Mouse (Mus musculus) layer of hippocampus, adult 11-12 months (tissue): ENCODE data around the gene Dapk1.

ENCODE experiments used
- DNase-seq: peaks from one replicate; pipeline ENCODE4 v3.0.0; 2022; ENCODE audit warnings: low spot score

Dapk1 gene

DNA sequence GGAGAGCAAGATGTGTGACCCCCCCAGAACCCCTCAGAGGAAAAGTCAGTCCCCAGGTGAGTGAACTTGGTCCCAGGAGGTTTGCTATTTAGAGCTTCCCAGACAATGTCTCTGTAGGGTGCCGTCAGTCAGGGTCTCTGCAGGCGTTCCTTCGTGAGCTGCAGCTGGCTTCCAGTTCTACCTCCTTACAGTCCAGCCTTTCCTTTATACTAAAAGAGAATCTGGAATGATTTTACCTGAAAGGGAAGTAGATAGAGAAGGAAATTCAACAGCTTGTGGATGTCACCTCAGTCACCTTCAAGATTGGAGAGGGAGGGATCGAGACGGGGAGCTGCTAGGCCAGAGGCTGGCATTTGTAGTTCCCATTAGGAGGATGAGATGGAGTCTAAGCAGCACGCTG, 14.3 kb downstream of the Dapk1 start:
- no peak for DNase-seq

DNA sequence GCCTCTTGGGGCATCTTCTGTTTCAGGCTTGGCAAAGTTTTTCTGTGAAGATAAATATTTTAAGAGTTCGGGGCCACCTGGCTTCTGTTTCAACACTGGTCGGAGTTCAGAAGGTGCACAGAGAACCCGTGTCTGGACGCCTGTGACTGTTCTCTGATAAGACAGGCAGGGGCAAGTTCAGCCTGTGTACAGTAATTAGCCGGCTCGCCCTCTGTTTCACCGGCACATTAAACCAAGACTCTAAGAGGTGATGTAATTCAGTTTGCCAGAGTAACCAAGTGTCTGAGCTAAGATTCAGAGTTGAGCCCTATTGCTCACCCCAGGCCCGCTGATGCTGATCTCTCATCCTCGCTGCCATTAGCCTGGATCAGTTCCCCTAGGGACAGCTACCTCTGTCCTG, 16.5 kb downstream of the Dapk1 start:
- DNase-seq: no peak

DNA sequence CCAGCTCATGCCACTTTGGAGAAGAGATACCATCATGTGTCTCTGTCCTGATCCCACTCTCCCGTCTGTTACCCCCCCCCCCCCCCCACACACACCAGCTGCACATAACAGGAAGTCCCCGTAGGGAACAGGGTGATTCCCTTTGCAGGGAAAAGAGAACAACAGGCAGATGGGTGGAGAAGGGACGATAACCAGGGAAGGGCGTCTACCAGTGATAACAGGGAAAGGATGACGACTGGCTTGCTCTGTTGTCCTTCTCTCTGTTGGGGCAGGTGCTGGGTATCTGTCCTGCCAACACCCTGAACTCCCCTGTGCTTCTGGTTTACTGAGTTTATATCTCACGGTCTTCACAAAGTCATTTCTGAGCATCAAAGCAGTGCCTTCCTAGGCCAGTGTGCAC, 18.0 kb downstream of the Dapk1 start:
- peak; percentile 47 for DNase-seq

DNA sequence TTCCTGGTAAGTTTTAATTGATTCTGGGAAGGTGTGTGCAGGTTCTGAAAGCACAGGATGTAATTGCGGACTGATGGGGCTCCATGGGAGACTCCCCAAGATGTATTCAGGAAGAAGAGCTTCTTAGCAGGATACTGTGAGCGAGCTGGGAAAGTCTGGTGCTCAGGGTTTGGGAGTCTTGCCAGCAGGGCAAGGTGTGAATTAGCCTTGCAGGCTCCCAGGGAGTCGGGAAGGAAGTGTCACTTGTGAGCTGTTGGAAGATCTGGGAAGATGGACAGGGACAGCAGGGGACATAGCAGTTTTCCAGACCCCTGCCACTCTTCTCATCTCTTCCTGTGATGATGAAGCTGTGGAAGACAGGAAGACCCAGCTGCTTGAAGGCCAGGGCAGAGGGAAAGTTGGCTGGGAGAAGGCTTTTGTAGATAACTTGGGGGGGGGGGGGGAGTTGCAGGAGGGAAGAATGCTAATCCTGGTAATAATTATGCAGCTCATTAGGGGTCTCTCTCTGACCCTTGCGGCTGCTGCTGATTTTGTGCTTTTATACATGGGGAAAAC, 19.7 kb downstream of the Dapk1 start:
- DNase-seq: no peak

DNA sequence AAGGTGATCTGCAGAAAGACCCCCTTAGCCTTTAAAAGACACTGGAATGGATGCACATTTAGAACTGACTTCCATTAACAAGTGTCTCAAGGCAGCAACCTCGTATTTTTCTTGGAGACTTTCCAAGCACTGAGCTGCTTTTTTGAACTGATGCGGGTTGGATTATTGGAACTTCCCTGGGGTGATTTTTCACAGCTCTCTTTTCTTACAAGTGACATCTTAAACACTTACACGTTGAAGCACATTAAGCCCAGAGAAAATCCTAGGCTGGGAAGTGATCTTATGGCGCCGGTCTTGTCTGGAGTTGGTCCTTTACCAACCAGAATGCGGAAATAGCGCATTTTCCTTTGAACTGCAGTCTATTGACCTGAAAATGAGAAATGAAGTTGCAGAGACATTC, 23.8 kb downstream of the Dapk1 start:
- DNase-seq: no peak

DNA sequence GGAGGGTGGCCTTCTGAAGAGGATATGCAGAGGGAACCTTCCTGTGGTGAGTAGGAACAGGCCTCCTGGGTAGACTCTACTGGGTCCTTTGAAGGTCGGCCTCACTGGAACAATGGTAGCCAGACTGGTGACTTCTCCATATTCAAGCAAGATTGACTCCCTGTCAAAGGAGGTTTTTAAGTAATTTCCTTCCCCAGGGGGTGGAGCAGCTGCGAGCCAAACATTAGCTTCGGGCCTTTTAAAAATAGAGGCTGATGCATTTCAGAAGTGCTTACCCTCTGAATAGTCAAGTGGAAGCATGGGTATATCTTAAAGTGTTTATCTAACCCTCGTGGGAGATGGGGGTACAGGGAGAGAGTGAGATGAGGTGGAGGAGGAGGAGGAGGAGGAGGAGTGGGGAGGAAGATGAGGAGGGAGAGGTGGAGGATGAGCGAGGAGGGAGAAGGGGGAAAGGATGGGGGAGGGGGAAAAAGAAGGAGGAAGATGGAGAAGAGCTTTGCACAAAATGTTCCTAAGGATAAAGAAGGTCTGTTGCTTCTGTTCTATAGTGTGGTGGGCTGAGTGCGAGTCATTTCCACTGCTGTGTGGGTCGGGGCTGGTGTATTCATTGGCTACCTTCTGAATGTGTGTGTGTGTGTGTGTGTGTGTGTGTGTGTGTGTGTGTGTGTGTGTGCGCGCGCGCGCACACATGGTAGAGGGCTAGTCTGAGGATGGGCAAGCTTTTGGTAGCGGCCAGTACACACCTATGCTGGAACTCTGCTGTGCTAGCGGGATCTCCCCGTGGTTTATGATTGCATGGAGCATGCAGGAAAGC, 26.3 kb downstream of the Dapk1 start:
- DNase-seq: no peak

DNA sequence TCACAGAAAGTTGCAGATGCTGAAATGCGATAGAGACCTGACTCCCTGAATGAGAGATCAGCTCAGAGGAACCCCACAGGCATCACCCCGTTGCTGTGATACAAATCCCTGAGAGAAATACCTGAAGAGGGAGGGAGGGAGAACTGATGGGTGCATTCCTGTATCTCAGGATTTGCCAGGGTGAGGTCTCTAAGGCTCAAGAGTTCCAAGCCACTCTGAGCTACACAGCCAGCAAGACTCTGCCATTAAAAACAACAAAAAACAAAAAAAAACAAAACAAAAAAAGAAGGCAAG, 26.9 kb downstream of the Dapk1 start:
- DNase-seq: no peak

DNA sequence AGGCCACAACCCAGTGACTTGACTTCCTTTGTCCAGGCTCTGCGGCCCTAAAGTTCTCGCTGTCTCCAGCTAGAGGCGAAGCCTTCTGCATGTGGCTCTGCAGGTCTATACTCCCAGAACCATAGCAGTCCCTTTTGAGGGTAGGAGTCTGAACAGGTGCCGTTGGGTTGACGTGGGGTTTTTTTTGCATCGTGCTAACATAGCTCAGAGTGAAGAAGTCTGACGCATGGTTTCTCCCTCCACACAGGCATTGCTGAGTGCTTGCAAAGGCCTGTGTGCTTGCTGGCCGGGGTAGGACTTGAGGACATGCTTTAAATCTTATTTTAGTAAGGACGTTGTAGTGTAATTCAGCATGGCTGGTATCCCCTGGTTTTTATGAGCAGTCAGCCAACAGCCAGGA, 27.7 kb downstream of the Dapk1 start:
- DNase-seq: no peak

DNA sequence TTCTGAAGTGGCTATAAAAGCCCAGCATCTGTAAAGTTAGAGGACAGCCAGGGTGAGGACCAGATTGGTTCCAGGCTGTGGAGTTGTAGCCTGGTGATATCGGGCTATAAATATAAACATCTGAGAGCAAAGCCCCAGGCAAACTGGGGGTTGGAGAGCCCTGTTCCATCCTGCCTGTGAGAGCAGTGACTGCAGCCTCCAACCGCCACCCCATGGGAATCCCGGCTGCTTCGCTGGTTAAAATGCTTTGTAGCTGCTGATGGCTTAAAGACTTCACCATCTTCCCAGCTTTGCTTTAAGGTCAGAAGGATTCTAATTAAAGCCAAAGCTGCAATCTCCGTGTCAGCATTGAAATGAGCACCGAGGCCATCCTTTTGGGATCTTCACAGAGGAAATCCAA, 32.2 kb downstream of the Dapk1 start:
- DNase-seq: no peak

DNA sequence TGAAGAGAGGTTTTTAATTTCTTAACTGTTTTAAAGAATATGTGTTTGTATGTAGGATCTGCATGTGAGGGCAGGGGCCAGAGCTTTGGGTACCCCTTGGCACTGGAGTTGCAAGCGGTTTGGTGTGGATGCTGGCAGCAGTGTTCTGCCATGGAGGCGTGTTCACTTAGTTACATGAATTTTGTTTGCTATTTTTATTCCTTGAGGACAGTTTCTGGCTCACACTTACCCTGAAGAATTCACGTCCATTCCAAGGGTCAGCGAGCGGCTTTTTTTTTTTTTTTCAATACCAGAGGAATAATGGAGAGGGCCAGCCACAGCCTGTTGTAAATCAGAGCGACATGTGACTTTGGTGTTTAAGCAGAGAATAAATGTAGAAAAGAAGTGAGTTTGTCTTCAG, 33.9 kb downstream of the Dapk1 start:
- no peak for DNase-seq

DNA sequence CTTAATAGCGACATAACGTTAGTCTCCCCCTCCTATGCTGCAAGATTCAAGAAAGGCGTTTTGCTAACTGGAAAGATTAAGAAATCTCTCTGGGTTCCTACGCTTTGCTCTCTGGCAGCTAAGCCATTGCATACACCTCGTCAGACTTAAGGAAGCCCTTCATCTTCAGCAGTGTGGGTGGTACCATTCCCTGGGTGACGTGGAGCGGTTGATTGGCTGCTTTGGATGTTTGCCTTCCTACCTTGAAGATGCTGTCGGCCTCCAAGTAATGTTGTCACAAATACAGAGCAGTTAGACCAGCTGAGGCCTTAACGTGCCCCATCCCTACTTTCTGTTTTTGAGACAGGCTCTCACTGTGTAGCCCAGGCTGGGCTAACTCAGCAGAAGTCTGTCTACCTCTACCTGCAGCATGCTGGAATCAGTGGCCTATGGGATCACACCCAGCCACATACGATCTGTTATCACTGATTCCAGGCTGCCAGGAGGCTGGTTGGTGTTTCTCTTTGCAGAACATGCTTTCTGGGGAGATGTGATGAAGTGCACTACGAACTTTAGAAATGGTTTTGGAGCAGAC, 37.8 kb downstream of the Dapk1 start:
- DNase-seq: no peak

DNA sequence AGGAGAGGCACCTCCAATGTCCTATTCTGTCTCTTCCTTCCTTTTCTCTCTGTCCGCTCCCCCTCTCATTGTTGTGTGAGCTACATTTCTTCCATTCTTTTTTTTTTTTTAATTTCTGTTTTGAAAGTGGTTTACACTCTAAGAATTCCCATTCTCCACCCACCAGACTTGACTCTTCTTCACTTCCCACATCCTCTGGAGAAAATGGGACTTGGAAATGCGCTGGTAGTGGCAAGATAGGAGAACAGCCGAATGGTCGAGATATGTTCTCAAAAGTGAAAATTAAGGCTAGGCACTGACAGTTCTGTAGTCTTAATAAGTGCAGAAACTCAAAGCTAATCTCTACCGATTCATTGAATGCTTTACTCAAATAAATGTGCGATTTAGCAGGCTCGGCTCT, 38.7 kb downstream of the Dapk1 start:
- DNase-seq: no peak

DNA sequence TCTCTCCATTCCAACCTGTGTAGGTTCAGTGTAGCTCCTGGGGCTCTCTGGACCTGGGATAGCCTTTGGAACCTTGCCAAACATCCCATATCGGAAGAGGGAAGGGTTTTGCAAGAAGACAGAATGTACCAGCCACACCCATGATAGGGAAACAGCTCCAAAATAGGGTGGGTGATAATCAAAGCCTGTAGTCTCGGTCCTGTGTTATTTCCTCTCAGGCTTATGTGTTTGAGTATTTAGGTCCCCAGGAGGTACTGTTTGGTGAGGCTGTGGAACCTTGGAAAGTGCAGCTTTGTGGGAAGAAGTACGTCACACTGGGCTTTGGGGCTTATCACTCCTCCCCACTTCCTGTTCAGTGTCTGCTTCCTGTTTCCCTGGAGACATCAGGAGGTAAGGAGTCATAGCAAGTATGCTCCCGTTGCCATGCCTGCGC, 42.7 kb downstream of the Dapk1 start:
- DNase-seq: no peak

DNA sequence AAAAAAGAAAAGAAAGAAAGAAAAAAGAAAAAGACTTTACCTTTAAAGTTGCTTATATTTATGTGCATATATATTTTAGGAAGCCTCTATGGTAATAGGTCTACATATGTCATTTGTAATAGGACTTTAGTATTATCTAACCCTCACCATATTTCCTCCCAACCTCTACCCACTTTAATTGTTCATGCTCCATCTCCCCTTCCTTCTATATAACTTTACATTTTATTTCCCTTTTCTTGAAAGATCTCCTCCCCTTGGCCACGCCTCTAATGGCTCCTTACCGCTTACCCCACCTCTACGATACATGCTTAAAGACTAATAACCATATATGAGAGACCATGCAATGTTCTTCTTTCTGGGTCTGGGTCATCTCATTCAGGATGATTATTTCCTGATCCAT, 45.0 kb downstream of the Dapk1 start:
- no peak for DNase-seq

DNA sequence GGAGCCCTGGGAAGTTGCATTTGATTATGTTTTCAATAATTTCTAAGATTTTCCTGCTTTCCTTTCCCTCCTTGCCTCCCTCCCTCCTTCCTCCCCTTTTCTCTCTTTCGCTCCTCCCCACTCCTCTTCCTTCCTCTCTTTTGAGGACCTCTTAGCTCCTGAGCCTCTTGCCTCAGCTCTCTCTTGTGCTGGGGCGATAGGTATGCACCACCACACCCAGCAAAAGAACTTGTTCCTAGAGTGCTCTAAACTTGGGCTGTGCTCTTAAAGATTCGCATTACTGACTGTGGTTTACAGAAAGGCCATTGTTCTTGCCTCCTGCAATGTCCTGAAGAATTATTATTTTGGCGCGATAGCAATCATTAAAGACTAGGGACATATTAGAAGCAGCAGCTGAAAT, 46.6 kb downstream of the Dapk1 start:
- DNase-seq: no peak

DNA sequence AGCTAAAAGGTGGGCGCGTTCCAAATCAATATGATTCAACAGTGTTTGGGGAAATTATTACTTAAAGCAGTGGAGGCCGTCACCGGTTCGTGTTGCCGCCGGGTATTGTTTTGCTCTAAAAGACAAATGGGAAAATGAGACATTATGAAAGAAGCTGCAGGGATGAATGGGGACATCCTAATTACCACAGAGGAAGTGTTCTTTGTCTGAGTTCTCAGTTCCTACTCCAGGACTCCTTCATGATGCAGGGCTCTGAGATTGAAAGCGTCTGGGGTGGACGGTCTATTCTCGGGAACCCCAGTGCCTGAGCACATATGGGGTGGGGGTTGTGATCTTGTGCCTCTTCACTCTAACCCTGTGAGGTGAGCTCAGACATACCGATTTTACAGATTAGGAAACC, 48.3 kb downstream of the Dapk1 start:
- no peak for DNase-seq

DNA sequence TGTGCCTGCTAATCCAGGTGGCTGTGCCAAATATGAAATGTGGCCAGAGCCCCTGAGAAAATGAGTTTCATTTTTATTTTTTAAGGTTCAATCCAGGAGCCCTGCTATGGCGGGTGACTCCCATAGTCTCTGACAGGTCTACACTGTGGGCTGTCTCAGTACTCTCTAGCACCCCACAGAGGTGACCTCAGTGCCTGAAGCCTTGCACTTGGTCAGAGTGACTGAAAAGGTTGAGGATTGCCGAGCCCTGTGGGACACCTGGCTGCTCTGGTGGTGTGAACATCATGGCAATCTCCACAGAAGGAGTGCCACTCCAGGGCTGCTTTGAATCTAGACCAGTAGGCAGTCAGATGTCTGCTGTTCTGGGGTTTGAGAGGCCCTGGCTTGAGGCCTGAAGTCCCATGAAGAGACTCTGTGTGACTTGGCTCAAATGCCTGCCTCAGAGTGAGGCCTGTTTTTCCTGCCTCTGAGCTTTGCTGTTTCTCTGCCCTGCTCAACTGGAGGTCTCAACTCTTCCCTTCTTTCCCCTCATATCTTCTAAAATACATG, 52.3 kb downstream of the Dapk1 start:
- DNase-seq: no peak

DNA sequence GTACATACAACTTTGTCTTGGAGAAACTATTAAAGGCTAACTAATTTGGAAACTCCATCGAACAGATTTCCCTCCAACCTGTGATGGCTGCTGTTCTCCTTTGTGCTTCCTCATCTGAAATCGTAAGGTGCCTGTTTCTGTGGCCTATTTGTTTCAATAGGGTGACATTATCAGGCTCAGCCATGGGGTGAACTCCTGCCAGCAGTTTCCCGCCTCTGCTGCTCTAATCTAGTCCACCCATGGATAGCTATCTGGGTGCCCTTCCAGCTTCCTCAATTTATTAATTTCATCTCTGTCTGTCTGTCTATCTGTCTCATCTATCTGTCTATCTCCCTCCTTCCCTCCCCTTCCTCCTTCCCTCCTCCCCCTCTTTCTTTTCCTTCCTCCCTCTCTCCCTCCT, 53.5 kb downstream of the Dapk1 start:
- no peak for DNase-seq

DNA sequence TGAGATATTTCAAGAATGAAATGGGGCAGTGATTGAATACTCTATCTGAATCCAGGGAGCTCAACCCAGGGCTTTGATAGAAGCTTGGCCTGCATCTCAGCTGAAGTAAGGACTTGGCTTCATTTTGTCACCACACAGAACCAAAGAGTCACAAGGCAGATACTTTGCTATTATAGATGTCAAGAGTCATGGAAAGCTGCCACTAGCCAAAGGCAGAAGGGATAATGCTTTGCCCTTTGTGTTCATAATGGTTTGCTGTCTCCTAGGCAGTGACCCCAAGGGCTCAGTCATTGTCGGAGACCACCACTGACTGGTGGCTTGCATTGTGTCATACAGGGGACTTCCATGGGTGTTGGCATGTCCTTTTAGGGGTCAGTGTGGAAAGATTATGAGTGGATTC, 57.9 kb downstream of the Dapk1 start:
- DNase-seq: no peak

DNA sequence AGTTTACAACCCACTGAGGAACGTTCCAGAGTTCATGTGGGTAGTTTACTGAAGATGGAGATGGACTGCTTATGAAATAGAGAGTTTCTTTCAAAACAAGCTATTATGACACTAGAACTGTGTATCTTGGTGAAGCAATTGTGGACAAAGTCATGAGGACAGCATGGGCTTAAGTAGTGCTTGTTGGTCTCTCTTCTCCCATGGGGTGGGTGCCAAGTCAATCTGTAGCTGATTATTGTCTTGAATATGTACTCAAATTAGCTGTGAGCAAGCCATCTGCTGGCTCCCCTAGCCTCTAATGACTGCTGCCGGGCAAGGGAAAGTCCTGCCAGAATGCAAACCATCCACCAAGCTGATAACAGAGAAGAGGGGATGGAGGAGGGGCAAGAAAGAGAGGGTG, 58.3 kb downstream of the Dapk1 start:
- DNase-seq: no peak

DNA sequence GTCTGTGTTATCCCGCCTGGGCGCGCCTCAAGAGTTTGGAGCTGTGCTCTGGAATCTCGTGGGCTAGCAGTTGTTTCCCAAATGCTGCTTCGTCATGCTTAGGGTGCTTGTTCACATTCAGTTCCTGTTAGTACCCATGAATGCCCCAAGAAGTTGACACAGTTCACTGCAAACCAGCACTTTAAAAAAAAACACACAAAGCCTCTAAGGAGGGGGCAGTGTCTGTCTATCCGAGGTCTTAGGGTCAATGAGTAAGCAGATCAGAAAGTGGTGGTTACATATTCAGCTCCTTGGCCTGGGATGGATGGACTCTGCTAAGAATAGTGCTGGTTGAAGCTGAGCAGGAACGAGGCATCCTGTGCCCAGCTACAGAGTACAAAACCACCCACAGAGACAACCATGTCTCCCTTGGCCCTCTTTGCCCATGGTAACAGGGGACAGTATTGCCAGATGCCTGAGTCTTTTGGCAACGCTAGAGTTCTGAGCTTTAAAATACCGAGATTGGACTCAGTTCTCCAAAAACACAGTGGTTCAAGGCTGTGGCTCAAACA, 59.0 kb downstream of the Dapk1 start:
- DNase-seq: no peak

DNA sequence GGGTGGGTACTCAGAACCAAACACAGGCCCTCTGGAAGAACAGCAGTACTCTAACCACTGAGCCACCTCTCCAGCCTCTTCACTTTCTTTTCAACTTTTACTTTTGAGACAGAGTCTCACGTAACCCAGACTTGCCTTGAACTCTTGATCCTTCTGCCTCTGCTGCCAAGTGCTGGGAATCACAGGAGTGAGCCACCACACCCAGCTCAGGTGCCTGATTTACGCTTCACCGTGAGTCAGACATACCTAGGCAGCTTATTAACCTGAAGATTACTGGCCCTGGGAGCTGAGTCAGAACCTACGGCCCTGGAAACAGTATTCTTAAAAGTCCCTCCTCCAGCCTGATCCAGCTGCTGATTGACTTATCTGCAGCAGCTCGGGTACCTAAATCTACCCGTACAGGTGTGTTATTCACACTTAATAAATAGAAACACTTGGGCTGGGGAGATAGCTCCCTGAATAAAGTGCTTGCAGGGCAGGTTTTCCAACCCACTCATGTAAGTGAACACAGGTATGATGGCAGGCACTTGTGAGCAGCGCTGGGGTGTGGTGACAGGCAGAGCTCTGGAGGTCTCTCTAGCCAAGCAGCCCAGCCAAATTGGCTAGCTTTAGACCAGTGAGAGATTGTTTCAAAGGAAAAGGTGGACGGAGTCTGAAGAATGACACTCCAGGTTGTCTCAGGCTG, 60.9 kb downstream of the Dapk1 start:
- DNase-seq: no peak

DNA sequence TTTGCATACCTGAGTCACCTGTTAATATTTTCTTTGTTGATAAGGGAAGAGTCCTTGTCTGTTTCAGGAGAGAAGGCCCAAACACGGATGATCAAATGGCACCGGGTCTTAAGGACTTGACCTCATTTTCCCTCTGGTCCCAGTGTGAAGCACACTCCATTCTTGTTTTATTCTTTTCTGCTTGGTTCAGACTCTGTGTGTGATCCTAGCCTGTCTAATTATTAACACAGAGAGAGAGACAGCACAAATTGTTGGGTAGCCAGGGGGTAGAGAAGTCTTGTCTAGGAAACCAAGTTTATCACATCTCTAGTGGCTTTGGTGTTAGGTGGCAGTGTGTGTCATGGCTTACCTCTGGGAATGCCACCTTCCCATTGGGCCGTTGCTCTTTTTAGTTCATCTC, 62.3 kb downstream of the Dapk1 start:
- no peak for DNase-seq
